Mouse (Mus musculus) testis, adult 2 months (tissue): ENCODE results near the gene Sorbs2. TPM values are rescaled to one million over a fixed set of nuclear protein-coding genes. Genes with fewer than 3 reads are reported as not detected.
A peak's percentile ranks its signal among the peaks of the same experiment; 100 is the strongest.

Experiments used
- H3K27ac ChIP-seq: fragments of 200-500 bp; 2 replicates; pipeline ENCODE4 v1.5.1; 2012; ENCODE audit warnings: low read depth, low read length; ENCODE audit not compliant: control insufficient read depth, insufficient read depth
- H3K27me3 ChIP-seq: fragments of 200-500 bp; 2 replicates; pipeline ENCODE4 v1.6.1; 2012; ENCODE audit warnings: mild to moderate bottlenecking, low read length, moderate library complexity; ENCODE audit not compliant: control insufficient read depth, insufficient read depth
- H3K36me3 ChIP-seq: fragments of 200-500 bp; 2 replicates; pipeline ENCODE4 v1.6.1; 2012; ENCODE audit warnings: mild to moderate bottlenecking, low read length; ENCODE audit not compliant: control insufficient read depth, insufficient read depth
- H3K4me1 ChIP-seq: fragments of 200-500 bp; 2 replicates; pipeline ENCODE4 v1.6.1; 2012; ENCODE audit warnings: low read length; ENCODE audit not compliant: control insufficient read depth, insufficient read depth
- H3K4me3 ChIP-seq: fragments of 200-500 bp; 2 replicates; pipeline ENCODE4 v1.5.1; 2012; ENCODE audit warnings: low read depth, mild to moderate bottlenecking, low read length, moderate library complexity, mixed read lengths; ENCODE audit not compliant: control insufficient read depth
- CTCF ChIP-seq: fragments of 200-500 bp; IDR thresholded peaks from 2 replicates; pipeline ENCODE4 v1.5.1; 2012; ENCODE audit warnings: low read depth, mild to moderate bottlenecking, inconsistent platforms, low read length, moderate library complexity; ENCODE audit not compliant: control insufficient read depth, insufficient read depth, insufficient replicate concordance
- POLR2A ChIP-seq: fragments of 200-500 bp; IDR thresholded peaks from 2 replicates; pipeline ENCODE4 v1.6.1; 2012; ENCODE audit warnings: low read depth, mild to moderate bottlenecking, inconsistent platforms, low read length, moderate library complexity; ENCODE audit not compliant: control insufficient read depth
- polyA plus RNA-seq: library from polyadenylated mRNA; depleted of rRNA; stranded (reverse); fragments of >200 nt; gene quantifications from 2 replicates; pipeline ENCODE4 v1.2.3, GENCODE M21; 2012

Gene Sorbs2
- polyA plus RNA-seq, 1 experiment, result 5.8 TPM

- Histone ChIP-seq H3K4me3 (no peak overlapping the region), H3K36me3 (no peaks in the 10 kb centered on the region), H3K4me1 (peaks cover 5% of the 10 kb centered on the region; the same call in 1 of the 2 replicates), H3K27ac (no peak overlapping the region), H3K27me3 (no peaks in the 10 kb centered on the region)
- TF ChIP-seq POLR2A (no peak), CTCF (peak; percentile 33; the same call in 1 of the 2 replicates)
Observed at GRCm38 (mm10) chr8:45816765-45817426, 309.3 kb downstream of the Sorbs2 start.

DNA sequence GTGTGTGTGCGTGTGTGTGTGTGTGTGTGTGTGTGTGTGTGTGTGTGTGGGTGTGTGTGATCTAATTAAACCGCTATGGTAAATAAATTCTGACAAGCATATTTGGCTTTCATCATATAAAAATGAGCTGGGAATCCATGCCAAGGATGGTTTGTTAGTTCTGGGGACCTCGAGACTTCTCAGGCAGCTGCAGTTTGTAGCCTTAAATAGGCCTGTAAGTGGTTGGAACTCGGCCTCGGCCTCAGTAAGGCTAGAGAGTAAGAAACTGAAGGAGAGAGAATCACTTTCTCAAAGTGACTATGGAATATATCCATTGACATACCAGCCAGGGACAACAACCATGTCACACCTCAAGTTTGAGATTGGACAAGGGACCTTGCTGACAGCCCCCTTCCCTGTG is 314.1 kb downstream of the Sorbs2 start:
- H3K4me3 ChIP-seq, result no peak overlapping the region
- TF ChIP-seq POLR2A (no peak), CTCF (no peak)
- H3K27ac ChIP-seq, result no peak overlapping the region
- no peaks in the 10 kb centered on the region for H3K36me3 ChIP-seq
- H3K27me3 ChIP-seq, result no peaks in the 10 kb centered on the region
- H3K4me1 ChIP-seq, result no peaks in the 10 kb centered on the region

GRCm38 (mm10) chr8:45829985-45830548 is 322.5 kb downstream of the Sorbs2 start:
- Histone ChIP-seq H3K27me3 (no peaks in the 10 kb centered on the region), H3K4me1 (no peaks in the 10 kb centered on the region), H3K27ac (no peak overlapping the region), H3K4me3 (no peak overlapping the region), H3K36me3 (no peaks in the 10 kb centered on the region)
- TF ChIP-seq CTCF (no peak), POLR2A (no peak)

DNA sequence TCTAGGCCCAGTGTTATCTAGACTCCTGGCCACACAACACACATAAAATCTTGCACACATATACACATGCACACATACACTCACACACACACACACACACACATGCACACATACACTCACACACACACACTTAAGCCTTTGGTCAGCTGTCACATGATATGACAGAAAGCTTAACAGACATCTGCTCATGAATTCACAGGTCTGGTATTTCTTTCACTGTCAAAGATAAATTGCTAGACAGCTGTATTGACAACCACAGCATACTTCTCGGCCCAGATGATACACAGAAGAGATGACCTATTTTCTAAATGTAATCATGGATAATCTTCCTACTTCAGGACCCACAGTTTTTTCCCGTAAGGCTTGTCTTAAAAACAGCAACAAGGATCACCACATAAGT is 326.3 kb downstream of the Sorbs2 start:
- no peaks in the 10 kb centered on the region for H3K4me1 ChIP-seq
- H3K4me3 ChIP-seq, result no peak overlapping the region
- no peak overlapping the region for H3K27ac ChIP-seq
- H3K27me3 ChIP-seq, result no peaks in the 10 kb centered on the region
- no peak for TF ChIP-seq POLR2A
- TF ChIP-seq CTCF, result no peak
- H3K36me3 ChIP-seq, result no peaks in the 10 kb centered on the region

GRCm38 (mm10) chr8:45843306-45843705 is 335.7 kb downstream of the Sorbs2 start:
- H3K27ac ChIP-seq, result no peak overlapping the region
- H3K27me3 ChIP-seq, result no peaks in the 10 kb centered on the region
- no peak overlapping the region for H3K4me3 ChIP-seq
- no peaks in the 10 kb centered on the region for H3K36me3 ChIP-seq
- no peaks in the 10 kb centered on the region for H3K4me1 ChIP-seq
- TF ChIP-seq POLR2A (no peak), CTCF (no peak)

GRCm38 (mm10) chr8:45844097-45844885 is 336.7 kb downstream of the Sorbs2 start:
- H3K4me1 ChIP-seq, result no peaks in the 10 kb centered on the region
- no peak overlapping the region for H3K4me3 ChIP-seq
- TF ChIP-seq POLR2A, result no peak
- TF ChIP-seq CTCF, result no peak
- no peak overlapping the region for H3K27ac ChIP-seq
- no peaks in the 10 kb centered on the region for H3K36me3 ChIP-seq
- H3K27me3 ChIP-seq, result no peaks in the 10 kb centered on the region

- TF ChIP-seq POLR2A (no peak), CTCF (no peak)
- H3K27ac ChIP-seq, result peak overlapping the region; percentile 24; the same call in 1 of the 2 replicates
- no peaks in the 10 kb centered on the region for H3K4me1 ChIP-seq
- no peaks in the 10 kb centered on the region for H3K27me3 ChIP-seq
- no peak overlapping the region for H3K4me3 ChIP-seq
- no peaks in the 10 kb centered on the region for H3K36me3 ChIP-seq
Observed at GRCm38 (mm10) chr8:45844911-45845481, 337.4 kb downstream of the Sorbs2 start.
